Mouse (Mus musculus): ENCODE results near the gene Gtsf1. TPM values are rescaled to one million over a fixed set of nuclear protein-coding genes. Genes with fewer than 3 reads are reported as not detected.

Gene Gtsf1
- polyA plus RNA-seq, 1 experiment from 2014 or later = not detected

DNA sequence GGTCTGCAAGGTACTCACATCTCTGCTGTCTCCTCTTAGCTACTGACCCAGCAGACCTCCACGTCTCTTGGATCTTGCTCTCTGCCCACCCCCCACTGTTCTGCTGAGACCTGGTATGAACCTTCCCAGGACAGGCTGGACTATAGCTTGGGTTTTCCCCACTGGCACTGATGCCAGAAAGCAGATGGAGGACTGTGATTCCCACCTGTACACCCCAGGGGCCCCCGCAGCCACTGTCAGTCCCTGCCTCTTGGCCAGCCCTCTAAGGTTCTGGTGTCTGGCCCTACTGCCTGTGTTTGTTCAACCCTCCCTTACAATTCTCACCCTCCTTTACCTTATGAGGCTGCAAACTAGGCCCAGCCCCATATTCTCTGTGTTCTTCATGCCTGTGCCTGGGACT is 75.6 kb downstream of the Gtsf1 start:
- ATAC-seq (no peak), DNase-seq (ENCODE audit: low spot score) (no peak)
- no peaks in the 10 kb centered on the region for H3K4me1 ChIP-seq (ENCODE audit: insufficient read depth, low read depth, low read length)
- H3K27ac ChIP-seq (ENCODE audit: low read length) = no peak overlapping the region
- no peaks in the 10 kb centered on the region for H3K9me3 ChIP-seq (ENCODE audit: low read length)
- TF ChIP-seq EP300 (IDR thresholded peaks at IDR 0.05) (no peak), CTCF (IDR thresholded peaks at IDR 0.05) (no peak)
- H3K36me3 ChIP-seq (ENCODE audit: insufficient read depth, low read length) = peaks cover 23% of the 10 kb centered on the region
- H3K27me3 ChIP-seq (replicated peaks; ENCODE audit: insufficient read depth, low read length) = no peaks in the 10 kb centered on the region
- 88% methylated on average over 2 of the region's 2 CpGs for WGBS
- H3K4me2 ChIP-seq (replicated peaks; ENCODE audit: low read depth, low read length) = no peak overlapping the region
- no peak overlapping the region for H3K4me3 ChIP-seq (ENCODE audit: low read depth, low read length)
- H3K9ac ChIP-seq (replicated peaks; ENCODE audit: low read depth) = no peak overlapping the region

DNA sequence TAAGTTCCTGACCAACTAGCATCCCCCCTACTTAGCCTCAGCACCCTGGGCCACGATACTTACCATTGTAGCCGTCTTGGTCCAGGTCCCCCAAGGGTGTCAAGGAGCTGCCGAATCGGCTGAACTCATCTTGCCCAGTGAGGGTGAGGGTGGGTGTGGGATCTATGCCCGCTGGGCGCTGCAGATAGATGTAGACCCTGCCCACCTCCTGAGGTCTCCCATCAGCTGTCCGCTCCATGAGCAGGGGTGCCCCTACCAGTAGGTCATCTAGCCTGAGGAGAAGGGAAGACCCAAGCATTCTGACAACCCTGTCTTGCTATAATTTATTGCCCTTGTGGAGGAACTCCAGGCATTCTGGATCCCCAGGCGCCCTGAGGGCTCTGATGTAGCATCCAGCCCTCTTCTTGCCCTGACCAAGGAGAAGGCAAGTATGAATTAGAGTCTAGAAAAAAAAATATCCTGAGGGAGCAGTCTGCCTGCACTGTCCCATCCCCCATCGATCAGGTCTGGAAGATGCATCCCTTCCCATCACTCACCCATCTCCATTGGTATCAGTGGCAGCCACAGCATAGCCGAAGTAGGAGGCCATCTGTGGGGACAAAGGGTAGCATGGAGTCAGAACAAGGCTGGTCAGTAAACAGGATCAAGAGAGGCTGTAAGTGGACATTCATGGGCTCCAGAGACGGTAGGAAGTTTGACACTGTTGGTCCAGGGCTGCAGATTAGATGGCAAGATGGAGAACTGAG is 76.6 kb downstream of the Gtsf1 start:
- Histone ChIP-seq H3K27ac (ENCODE audit: low read length) (no peak overlapping the region), H3K27me3 (replicated peaks; ENCODE audit: insufficient read depth, low read length) (no peaks in the 10 kb centered on the region), H3K9ac (replicated peaks; ENCODE audit: low read depth) (no peak overlapping the region), H3K4me3 (ENCODE audit: low read depth, low read length) (no peak overlapping the region), H3K9me3 (ENCODE audit: low read length) (no peaks in the 10 kb centered on the region), H3K4me2 (replicated peaks; ENCODE audit: low read depth, low read length) (no peak overlapping the region), H3K4me1 (ENCODE audit: insufficient read depth, low read depth, low read length) (no peaks in the 10 kb centered on the region), H3K36me3 (ENCODE audit: insufficient read depth, low read length) (peaks cover 28% of the 10 kb centered on the region)
- DNase-seq (ENCODE audit: low spot score) (no peak), ATAC-seq (no peak)
- no peak for TF ChIP-seq EP300 (IDR thresholded peaks at IDR 0.05)
- TF ChIP-seq CTCF (IDR thresholded peaks at IDR 0.05) = no peak
- WGBS = 89% methylated on average over 11 of the region's 11 CpGs

DNA sequence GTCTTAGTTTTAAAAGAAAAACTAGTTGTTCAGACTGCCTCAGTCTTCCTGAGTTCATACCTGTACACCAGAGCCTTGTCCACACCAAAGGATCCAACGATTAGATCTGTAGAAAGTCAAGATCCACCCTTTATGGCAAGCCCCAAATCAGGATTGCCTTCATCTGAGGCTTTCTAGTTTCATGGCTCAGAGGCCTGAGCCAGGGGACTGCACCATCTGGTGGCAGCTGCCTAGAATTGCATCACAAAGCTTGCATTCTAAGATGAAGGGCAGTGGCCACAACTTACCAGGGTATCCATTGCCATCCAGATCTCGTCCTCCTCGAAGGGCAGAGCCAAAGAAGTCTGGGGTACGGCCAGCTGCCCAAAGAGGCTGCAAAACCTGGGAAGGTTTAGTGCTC is 77.4 kb downstream of the Gtsf1 start:
- TF ChIP-seq CTCF (IDR thresholded peaks at IDR 0.05) (peak; percentile 86), EP300 (IDR thresholded peaks at IDR 0.05) (no peak)
- Histone ChIP-seq H3K9me3 (ENCODE audit: low read length) (no peaks in the 10 kb centered on the region), H3K4me1 (ENCODE audit: insufficient read depth, low read depth, low read length) (no peaks in the 10 kb centered on the region), H3K4me3 (ENCODE audit: low read depth, low read length) (no peak overlapping the region), H3K27me3 (replicated peaks; ENCODE audit: insufficient read depth, low read length) (no peaks in the 10 kb centered on the region), H3K9ac (replicated peaks; ENCODE audit: low read depth) (no peak overlapping the region), H3K36me3 (ENCODE audit: insufficient read depth, low read length) (peaks cover 28% of the 10 kb centered on the region), H3K27ac (ENCODE audit: low read length) (no peak overlapping the region), H3K4me2 (replicated peaks; ENCODE audit: low read depth, low read length) (no peak overlapping the region)
- DNase-seq (ENCODE audit: low spot score) (peak; percentile 65), ATAC-seq (peak; percentile 38)
- WGBS = 36% methylated on average over 4 of the region's 4 CpGs

Other genes with a start within 250 kb of the Gtsf1 start
- 27.8 and 29.4 TPM in 2 replicates for gene Cbx5, start 190.7 kb downstream of the Gtsf1 start, polyA plus RNA-seq (2015; fragmentation: Nextera tagmentation; extraction: Ambion mirVana)
- gene Hnrnpa1, start 190.0 kb downstream of the Gtsf1 start, polyA plus RNA-seq (2015; fragmentation: Nextera tagmentation; extraction: Ambion mirVana) = 200 and 211 TPM in 2 replicates
- gene Nfe2, start 172.1 kb downstream of the Gtsf1 start, polyA plus RNA-seq (2015; fragmentation: Nextera tagmentation; extraction: Ambion mirVana) = 10.5 and 11.2 TPM in 2 replicates
- 162 and 163 TPM in 2 replicates for gene Copz1, start 157.8 kb downstream of the Gtsf1 start, polyA plus RNA-seq (2015; fragmentation: Nextera tagmentation; extraction: Ambion mirVana)
- 0.67 and 2.2 TPM in 2 replicates for gene Gpr84, start 119.9 kb downstream of the Gtsf1 start, polyA plus RNA-seq (2015; fragmentation: Nextera tagmentation; extraction: Ambion mirVana)
- gene Zfp385a, start 90.4 kb downstream of the Gtsf1 start, polyA plus RNA-seq (2015; fragmentation: Nextera tagmentation; extraction: Ambion mirVana) = 5.0 and 6.5 TPM in 2 replicates
- gene Itga5, start 63.7 kb downstream of the Gtsf1 start, polyA plus RNA-seq (2015; fragmentation: Nextera tagmentation; extraction: Ambion mirVana) = 30.0 and 31.2 TPM in 2 replicates
- not detected in 2 replicates for gene Gtsf2, start 18.0 kb upstream of the Gtsf1 start, polyA plus RNA-seq (2015; fragmentation: Nextera tagmentation; extraction: Ambion mirVana)
- gene Nckap1l, start 23.3 kb upstream of the Gtsf1 start, polyA plus RNA-seq (2015; fragmentation: Nextera tagmentation; extraction: Ambion mirVana) = 3.5 and 3.7 TPM in 2 replicates
- gene Pde1b, start 72.6 kb upstream of the Gtsf1 start, polyA plus RNA-seq (2015; fragmentation: Nextera tagmentation; extraction: Ambion mirVana) = 2.1 and 2.2 TPM in 2 replicates
- gene Ppp1r1a, start 107.5 kb upstream of the Gtsf1 start, polyA plus RNA-seq (2015; fragmentation: Nextera tagmentation; extraction: Ambion mirVana) = 5.7 and 7.0 TPM in 2 replicates
- 17.9 TPM in 1 of 2 replicates, not detected in the other for gene Glycam1, start 134.6 kb upstream of the Gtsf1 start, polyA plus RNA-seq (2015; fragmentation: Nextera tagmentation; extraction: Ambion mirVana)

Measured in lung, postnatal 0 days (tissue).